Mouse (Mus musculus) forebrain, embryonic 15.5 days (tissue): ENCODE measurements around the gene Gm10842. TPM values are rescaled to one million over a fixed set of nuclear protein-coding genes. Genes with fewer than 3 reads are reported as not detected.
A peak's percentile ranks its signal among the peaks of the same experiment; 100 is the strongest.

Experiments used
- ATAC-seq: fragments of 200-750 bp; cut with Nextera tagmentation; replicated peaks from 2 replicates; pipeline ENCODE4 v1.8.0; 2017; ENCODE audit warnings: mild to moderate bottlenecking, moderate TSS enrichment, moderate library complexity
- H3K27ac ChIP-seq: fragments of 300-500 bp; sonication (generic); replicated peaks from 2 replicates; pipeline ENCODE4 v1.5.1; 2015; ENCODE audit warnings: mild to moderate bottlenecking, inconsistent platforms
- H3K27me3 ChIP-seq: fragments of 300-500 bp; sonication (generic); 2 replicates; pipeline ENCODE4 v1.6.1; 2015; ENCODE audit warnings: inconsistent platforms
- H3K36me3 ChIP-seq: fragments of 300-500 bp; sonication (generic); 2 replicates; pipeline ENCODE4 v1.6.1; 2015; ENCODE audit warnings: mild to moderate bottlenecking, inconsistent platforms
- H3K4me1 ChIP-seq: fragments of 300-500 bp; sonication (generic); 2 replicates; pipeline ENCODE4 v1.6.1; 2015; ENCODE audit warnings: inconsistent platforms
- H3K4me2 ChIP-seq: fragments of 300-500 bp; sonication (generic); replicated peaks from 2 replicates; pipeline ENCODE4 v1.6.1; 2015; ENCODE audit warnings: mild to moderate bottlenecking, inconsistent platforms
- H3K4me3 ChIP-seq: fragments of 300-500 bp; sonication (generic); 2 replicates; pipeline ENCODE4 v1.5.1; 2015; ENCODE audit warnings: mild to moderate bottlenecking, inconsistent platforms
- H3K9ac ChIP-seq: fragments of 300-500 bp; sonication (generic); replicated peaks from 2 replicates; pipeline ENCODE4 v1.6.1; 2015; ENCODE audit warnings: mild to moderate bottlenecking, inconsistent platforms
- H3K9me3 ChIP-seq: fragments of 300-500 bp; sonication (generic); 2 replicates; pipeline ENCODE4 v1.6.1; 2016; ENCODE audit warnings: inconsistent platforms
- WGBS: fragments of 180-500 bp; shearing (Covaris S2); methylation state at CpG from one replicate; pipeline ENCODE4 v1.1.7; 2015; ENCODE audit warnings: mixed read lengths; 5-methylcytosine and 5-hydroxymethylcytosine counted together
- polyA plus RNA-seq: library from polyadenylated mRNA; unstranded; fragments of >200 nt; fragmentation: Nextera tagmentation; extraction: Ambion mirVana; gene quantifications from 2 replicates; pipeline ENCODE4 v1.2.1, GENCODE M21; 2015

The Gm10842 gene
- polyA plus RNA-seq, 1 experiment from 2014 or later, result not detected

- Histone ChIP-seq H3K4me2 (no peak overlapping the region), H3K9me3 (no peaks in the 10 kb centered on the region), H3K27ac (no peak overlapping the region), H3K27me3 (no peaks in the 10 kb centered on the region), H3K9ac (no peak overlapping the region), H3K36me3 (peaks cover 23% of the 10 kb centered on the region), H3K4me3 (no peak overlapping the region), H3K4me1 (no peaks in the 10 kb centered on the region)
- no peak for ATAC-seq
Observed at GRCm38 (mm10) chr11:105143564-105143963, 3.1 kb upstream of the Gm10842 start.

- no peak overlapping the region for H3K9ac ChIP-seq
- 90% methylated on average over 3 of the region's 3 CpGs for WGBS
- peaks cover 19% of the 10 kb centered on the region for H3K36me3 ChIP-seq
- H3K27me3 ChIP-seq, result no peaks in the 10 kb centered on the region
- H3K9me3 ChIP-seq, result no peaks in the 10 kb centered on the region
- H3K4me3 ChIP-seq, result no peak overlapping the region
- ATAC-seq, result no peak
- H3K4me1 ChIP-seq, result no peaks in the 10 kb centered on the region
- H3K4me2 ChIP-seq, result no peak overlapping the region
- H3K27ac ChIP-seq, result no peak overlapping the region
Observed at GRCm38 (mm10) chr11:105144084-105144483, 2.6 kb upstream of the Gm10842 start.

- WGBS, result 84% methylated on average over 11 of the region's 11 CpGs
- no peak overlapping the region for H3K27ac ChIP-seq
Observed at GRCm38 (mm10) chr11:105144508-105145210, 2.0 kb upstream of the Gm10842 start.

GRCm38 (mm10) chr11:105145211-105145610, 1.5 kb upstream of the Gm10842 start:
- no peak overlapping the region for H3K9ac ChIP-seq
- no peak overlapping the region for H3K27ac ChIP-seq
- no peaks in the 10 kb centered on the region for H3K27me3 ChIP-seq
- no peak overlapping the region for H3K4me3 ChIP-seq
- ATAC-seq, result no peak
- H3K4me2 ChIP-seq, result no peak overlapping the region
- 89% methylated on average over 10 of the region's 10 CpGs for WGBS
- no peaks in the 10 kb centered on the region for H3K4me1 ChIP-seq
- H3K9me3 ChIP-seq, result no peaks in the 10 kb centered on the region
- H3K36me3 ChIP-seq, result peaks cover 8% of the 10 kb centered on the region; the same call in 1 of the 2 replicates

More at GRCm38 (mm10) chr11:105144508-105145210, 2.0 kb upstream of the Gm10842 start:
- no peak overlapping the region for H3K9ac ChIP-seq
- no peak overlapping the region for H3K4me3 ChIP-seq
- H3K36me3 ChIP-seq, result peaks cover 13% of the 10 kb centered on the region
- ATAC-seq, result no peak
- H3K27me3 ChIP-seq, result no peaks in the 10 kb centered on the region
- H3K9me3 ChIP-seq, result no peaks in the 10 kb centered on the region
- no peak overlapping the region for H3K4me2 ChIP-seq
- no peaks in the 10 kb centered on the region for H3K4me1 ChIP-seq

GRCm38 (mm10) chr11:105149353-105149752, 2.7 kb downstream of the Gm10842 start:
- Histone ChIP-seq H3K4me2 (no peak overlapping the region), H3K4me1 (0 out of 2 replicates have a peak, but pooled peaks cover 4% of the 10 kb centered on the region), H3K27me3 (no peaks in the 10 kb centered on the region), H3K36me3 (no peaks in the 10 kb centered on the region), H3K4me3 (no peak overlapping the region), H3K27ac (no peak overlapping the region), H3K9ac (no peak overlapping the region), H3K9me3 (no peaks in the 10 kb centered on the region)
- WGBS, result 82% methylated on average over 3 of the region's 3 CpGs
- ATAC-seq, result no peak

- H3K4me3 ChIP-seq, result no peak overlapping the region
- no peaks in the 10 kb centered on the region for H3K9me3 ChIP-seq
- H3K27ac ChIP-seq, result no peak overlapping the region
- 69% methylated on average over 1 of the region's 1 CpGs for WGBS
- H3K4me1 ChIP-seq, result 0 out of 2 replicates have a peak, but pooled peaks cover 4% of the 10 kb centered on the region
- H3K4me2 ChIP-seq, result no peak overlapping the region
- H3K9ac ChIP-seq, result no peak overlapping the region
- no peaks in the 10 kb centered on the region for H3K36me3 ChIP-seq
- no peaks in the 10 kb centered on the region for H3K27me3 ChIP-seq
- no peak for ATAC-seq
Observed at GRCm38 (mm10) chr11:105149766-105150165, 3.1 kb downstream of the Gm10842 start.

GRCm38 (mm10) chr11:105150691-105151090, 4.0 kb downstream of the Gm10842 start:
- Histone ChIP-seq H3K9ac (no peak overlapping the region), H3K27ac (no peak overlapping the region), H3K4me1 (0 out of 2 replicates have a peak, but pooled peaks cover 4% of the 10 kb centered on the region), H3K36me3 (no peaks in the 10 kb centered on the region), H3K4me3 (no peak overlapping the region), H3K27me3 (no peaks in the 10 kb centered on the region), H3K9me3 (no peaks in the 10 kb centered on the region), H3K4me2 (no peak overlapping the region)
- ATAC-seq, result no peak
- 57% methylated on average over 4 of the region's 4 CpGs for WGBS

- H3K4me1 ChIP-seq, result 0 out of 2 replicates have a peak, but pooled peaks cover 4% of the 10 kb centered on the region
- H3K4me3 ChIP-seq, result no peak overlapping the region
- no peaks in the 10 kb centered on the region for H3K9me3 ChIP-seq
- H3K9ac ChIP-seq, result no peak overlapping the region
- no peak for ATAC-seq
- H3K4me2 ChIP-seq, result peak overlapping the region; percentile 12; the same call in 1 of the 2 replicates
- no peaks in the 10 kb centered on the region for H3K36me3 ChIP-seq
- no peak overlapping the region for H3K27ac ChIP-seq
- no peaks in the 10 kb centered on the region for H3K27me3 ChIP-seq
- 32% methylated on average over 18 of the region's 19 CpGs for WGBS
Observed at GRCm38 (mm10) chr11:105151226-105152016, 4.7 kb downstream of the Gm10842 start.

- Histone ChIP-seq H3K27me3 (no peaks in the 10 kb centered on the region), H3K4me1 (0 out of 2 replicates have a peak, but pooled peaks cover 4% of the 10 kb centered on the region), H3K36me3 (no peaks in the 10 kb centered on the region), H3K27ac (no peak overlapping the region), H3K4me3 (no peak overlapping the region), H3K4me2 (no peak overlapping the region), H3K9me3 (no peaks in the 10 kb centered on the region), H3K9ac (no peak overlapping the region)
- WGBS, result 65% methylated on average over 4 of the region's 4 CpGs
- ATAC-seq, result no peak
Observed at GRCm38 (mm10) chr11:105152017-105152300, 5.3 kb downstream of the Gm10842 start.

GRCm38 (mm10) chr11:105152357-105152899, 5.7 kb downstream of the Gm10842 start:
- Histone ChIP-seq H3K27ac (no peak overlapping the region), H3K27me3 (no peaks in the 10 kb centered on the region), H3K9ac (no peak overlapping the region), H3K4me1 (0 out of 2 replicates have a peak, but pooled peaks cover 4% of the 10 kb centered on the region), H3K4me2 (no peak overlapping the region), H3K4me3 (no peak overlapping the region), H3K9me3 (no peaks in the 10 kb centered on the region), H3K36me3 (no peaks in the 10 kb centered on the region)
- WGBS, result 87% methylated on average over 11 of the region's 11 CpGs
- ATAC-seq, result no peak

- H3K4me3 ChIP-seq, result no peak overlapping the region
Observed at GRCm38 (mm10) chr11:105153068-105153833, 6.6 kb downstream of the Gm10842 start.

More at GRCm38 (mm10) chr11:105153068-105153833, 6.6 kb downstream of the Gm10842 start:
- Histone ChIP-seq H3K27me3 (no peaks in the 10 kb centered on the region), H3K36me3 (no peaks in the 10 kb centered on the region), H3K27ac (no peak overlapping the region), H3K9ac (no peak overlapping the region), H3K4me1 (0 out of 2 replicates have a peak, but pooled peaks cover 4% of the 10 kb centered on the region), H3K9me3 (no peaks in the 10 kb centered on the region), H3K4me2 (no peak overlapping the region)
- 34% methylated on average over 12 of the region's 12 CpGs for WGBS
- no peak for ATAC-seq
